Mouse (Mus musculus): ENCODE results near the gene Tmcc1.

The Tmcc1 gene

GRCm38 (mm10) chr6:115992981-115993380 lies 200.3 kb downstream of the Tmcc1 start:
- no peak for DNase-seq (ENCODE audit: low spot score)

GRCm38 (mm10) chr6:115991881-115992620 lies 201.2 kb downstream of the Tmcc1 start:
- no peak for DNase-seq (ENCODE audit: low spot score)

GRCm38 (mm10) chr6:115991108-115991880 lies 202.0 kb downstream of the Tmcc1 start:
- DNase-seq (ENCODE audit: low spot score), result no peak

- DNase-seq (ENCODE audit: low spot score), result no peak
These were observed 202.8 kb downstream of the Tmcc1 start for GRCm38 (mm10) chr6:115990479-115990878.

- no peak for DNase-seq (ENCODE audit: low spot score)
These were observed 203.2 kb downstream of the Tmcc1 start for GRCm38 (mm10) chr6:115990056-115990455.

- peak; percentile 41 for DNase-seq (ENCODE audit: low spot score)
These were observed 203.7 kb downstream of the Tmcc1 start for GRCm38 (mm10) chr6:115989607-115990006.

- no peak for DNase-seq (ENCODE audit: low spot score)
These were observed 204.3 kb downstream of the Tmcc1 start for GRCm38 (mm10) chr6:115989032-115989431.

- DNase-seq (ENCODE audit: low spot score), result no peak
These were observed 206.1 kb downstream of the Tmcc1 start for GRCm38 (mm10) chr6:115987096-115987747.

- DNase-seq (ENCODE audit: low spot score), result no peak
These were observed 206.7 kb downstream of the Tmcc1 start for GRCm38 (mm10) chr6:115986472-115987095.

GRCm38 (mm10) chr6:115985622-115986021 lies 207.7 kb downstream of the Tmcc1 start:
- DNase-seq (ENCODE audit: low spot score), result no peak

GRCm38 (mm10) chr6:115984580-115984979 lies 208.7 kb downstream of the Tmcc1 start:
- no peak for DNase-seq (ENCODE audit: low spot score)

- DNase-seq (ENCODE audit: low spot score), result no peak
These were observed 209.8 kb downstream of the Tmcc1 start for GRCm38 (mm10) chr6:115983306-115984038.

GRCm38 (mm10) chr6:115982889-115983288 lies 210.4 kb downstream of the Tmcc1 start:
- DNase-seq (ENCODE audit: low spot score), result no peak

- no peak for DNase-seq (ENCODE audit: low spot score)
These were observed 214.7 kb downstream of the Tmcc1 start for GRCm38 (mm10) chr6:115978596-115978995.

GRCm38 (mm10) chr6:115977810-115978209 lies 215.5 kb downstream of the Tmcc1 start:
- no peak for DNase-seq (ENCODE audit: low spot score)

GRCm38 (mm10) chr6:115975606-115976005 lies 217.7 kb downstream of the Tmcc1 start:
- no peak for DNase-seq (ENCODE audit: low spot score)

GRCm38 (mm10) chr6:115973881-115974662 lies 219.2 kb downstream of the Tmcc1 start:
- DNase-seq (ENCODE audit: low spot score), result peak; percentile 71

- DNase-seq (ENCODE audit: low spot score), result no peak
These were observed 220.0 kb downstream of the Tmcc1 start for GRCm38 (mm10) chr6:115973139-115973875.

- DNase-seq (ENCODE audit: low spot score), result no peak
These were observed 221.1 kb downstream of the Tmcc1 start for GRCm38 (mm10) chr6:115972083-115972764.

Data from layer of hippocampus, adult 11-12 months (tissue).